ENCODE assay signal across 8 mouse cellular contexts in genomic region chr19:25405987-25406386, GRCm38 (mm10).
A peak's percentile ranks its signal among the peaks of the same experiment; 100 is the strongest.
DNase-seq lines count a peak whose midpoint lies in the region; ATAC-seq and TF ChIP-seq lines count a peak whose summit lies in the region.

No protein-coding gene starts in this region.

- ATAC-seq in heart, embryonic 15.5 days (replicated peaks; ENCODE audit: insufficient number of reproducible peaks, insufficient read depth, low FRiP score, low read depth) = no peak
- no peak for ATAC-seq in forebrain, embryonic 15.5 days (replicated peaks)
- ATAC-seq in neural tube, embryonic 13.5 days (ENCODE audit: low read depth) = no peak
- no peak for ATAC-seq in erythroid progenitor cell, adult 5-6 weeks (replicated peaks; ENCODE audit: low FRiP score, poor library complexity, severe bottlenecking)

- 30% methylated on average over 6 of the region's 6 CpGs for WGBS in heart, embryonic 15.5 days
- WGBS in forebrain, embryonic 15.5 days = 31% methylated on average over 6 of the region's 6 CpGs
- WGBS in neural tube, embryonic 13.5 days = 28% methylated on average over 6 of the region's 6 CpGs

- peak overlapping the region; percentile 81 for H3K4me2 ChIP-seq in heart, embryonic 15.5 days
- H3K4me2 ChIP-seq in forebrain, embryonic 15.5 days (replicated peaks) = peak overlapping the region; percentile 81; the same call in 1 of the 2 replicates
- peak overlapping the region; percentile 75 for H3K4me2 ChIP-seq in neural tube, embryonic 13.5 days

- peak overlapping the region; percentile 54 for H3K4me3 ChIP-seq in heart, embryonic 15.5 days
- H3K4me3 ChIP-seq in forebrain, embryonic 15.5 days = no peak overlapping the region
- no peak overlapping the region; the same call in 1 of the 2 replicates for H3K4me3 ChIP-seq in neural tube, embryonic 13.5 days
- H3K4me3 ChIP-seq in left cerebral cortex, adult 2 months = no peak overlapping the region; the same call in 1 of the 2 replicates

- peak overlapping the region; percentile 94 for H3K27ac ChIP-seq in heart, embryonic 15.5 days
- H3K27ac ChIP-seq in forebrain, embryonic 15.5 days (replicated peaks) = no peak overlapping the region
- H3K27ac ChIP-seq in neural tube, embryonic 13.5 days (replicated peaks) = no peak overlapping the region
- no peak overlapping the region for H3K27ac ChIP-seq in left cerebral cortex, adult 2 months

- H3K9ac ChIP-seq in heart, embryonic 15.5 days = peak overlapping the region; percentile 68
- no peak overlapping the region for H3K9ac ChIP-seq in forebrain, embryonic 15.5 days (replicated peaks)
- H3K9ac ChIP-seq in neural tube, embryonic 13.5 days = 0 out of 2 replicates have a peak overlapping the region, but pooled peaks have one; percentile 69

- H3K9me3 ChIP-seq in heart, embryonic 15.5 days (replicated peaks) = no peaks in the 10 kb centered on the region
- H3K9me3 ChIP-seq in forebrain, embryonic 15.5 days = no peaks in the 10 kb centered on the region
- no peaks in the 10 kb centered on the region for H3K9me3 ChIP-seq in neural tube, embryonic 13.5 days

- no peak for TF ChIP-seq CTCF in left cerebral cortex, adult 2 months (IDR thresholded peaks at IDR 0.05)

- intact Hi-C loops in left cerebral cortex, adult 2 months (cut with DNase I) = no loop called here

- no peak for DNase-seq in heart, adult 18-20 months
- DNase-seq in kidney, postnatal 36 days = peak; percentile 54 to 77
- DNase-seq in c-Kit-positive CD71-positive TER-119-positive erythroid progenitor cells, embryonic 14.5 days (ENCODE audit: low spot score) = no peak
- DNase-seq in left cerebral cortex, adult 2 months (ENCODE audit: extremely low spot score in 1 of 2, low spot score in 2 of 2) = no peak

- H3K36me3 ChIP-seq in heart, embryonic 15.5 days = peaks cover 19% of the 10 kb centered on the region
- H3K36me3 ChIP-seq in forebrain, embryonic 15.5 days = no peaks in the 10 kb centered on the region
- H3K36me3 ChIP-seq in neural tube, embryonic 13.5 days = peaks cover 15% of the 10 kb centered on the region

- H3K4me1 ChIP-seq in heart, embryonic 15.5 days (replicated peaks) = peaks cover 52% of the 10 kb centered on the region
- H3K4me1 ChIP-seq in forebrain, embryonic 15.5 days = peaks cover 38% of the 10 kb centered on the region
- peaks cover 38% of the 10 kb centered on the region for H3K4me1 ChIP-seq in neural tube, embryonic 13.5 days (replicated peaks)

- H3K27me3 ChIP-seq in heart, embryonic 15.5 days = no peaks in the 10 kb centered on the region
- H3K27me3 ChIP-seq in forebrain, embryonic 15.5 days = no peaks in the 10 kb centered on the region; the same call in 1 of the 2 replicates
- H3K27me3 ChIP-seq in neural tube, embryonic 13.5 days = peaks cover 23% of the 10 kb centered on the region; the same call in 1 of the 2 replicates

Comparison
In these comparisons a context has a peak if more than half of its experiments do, and no peak if none do; other contexts are left out.
1. DNase-seq: peak in kidney, postnatal 36 days (2 of 2); none in heart, adult 18-20 months (0 of 2), c-Kit-positive CD71-positive TER-119-positive erythroid progenitor cells, embryonic 14.5 days (single experiment) and left cerebral cortex, adult 2 months (0 of 2).
2. Peak in every context shown above with its lines, with median percentiles within 50 percentile points of each other: H3K4me2 ChIP-seq.